Mouse (Mus musculus) T-helper 2 cell (primary cell): Measurements from ENCODE around the gene Mfsd8.
"Not testable (repeated sequence)": the region's sequence is repeated elsewhere in the genome, so short reads cannot be mapped to it uniquely, and the experiment has no call there.

ENCODE experiments used
- in situ Hi-C: fragments of 300-600 bp; cut with MboI, MseI; formaldehyde crosslinking; loops from one replicate; pipeline ENCODE4 v1.15.1; 2025; ENCODE audit warnings: high pct_unique_total_duplicates

Mfsd8 gene

DNA sequence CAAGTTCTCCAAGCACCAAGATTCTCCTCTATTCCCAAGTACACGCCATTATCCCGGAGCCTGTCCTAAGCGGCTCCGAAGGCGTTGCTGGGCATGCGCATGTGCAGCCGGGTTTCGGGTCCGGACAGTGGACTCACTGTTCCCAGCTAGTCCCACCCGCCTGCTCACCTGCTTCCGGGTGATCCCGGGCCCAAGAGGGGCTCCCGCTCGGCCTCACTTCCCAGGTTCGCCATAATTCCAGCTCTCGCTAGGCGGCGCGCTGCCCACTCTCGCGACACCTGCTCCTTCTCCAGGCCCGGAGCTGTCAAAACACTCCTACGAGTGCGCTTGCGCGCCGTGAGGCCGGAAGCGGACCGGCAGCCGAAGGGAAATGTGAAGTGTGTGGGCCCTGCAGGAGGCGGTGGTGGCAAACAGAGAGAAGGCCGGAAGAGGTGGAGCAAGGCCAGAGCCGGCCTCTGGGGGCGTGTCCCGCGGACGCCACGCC lies at the start of gene Mfsd8:
Mfsd8 (minus strand) TSS at position 414 of the 484 bp plus-strand sequence.
- in situ Hi-C loops, result not testable (repeated sequence)

DNA sequence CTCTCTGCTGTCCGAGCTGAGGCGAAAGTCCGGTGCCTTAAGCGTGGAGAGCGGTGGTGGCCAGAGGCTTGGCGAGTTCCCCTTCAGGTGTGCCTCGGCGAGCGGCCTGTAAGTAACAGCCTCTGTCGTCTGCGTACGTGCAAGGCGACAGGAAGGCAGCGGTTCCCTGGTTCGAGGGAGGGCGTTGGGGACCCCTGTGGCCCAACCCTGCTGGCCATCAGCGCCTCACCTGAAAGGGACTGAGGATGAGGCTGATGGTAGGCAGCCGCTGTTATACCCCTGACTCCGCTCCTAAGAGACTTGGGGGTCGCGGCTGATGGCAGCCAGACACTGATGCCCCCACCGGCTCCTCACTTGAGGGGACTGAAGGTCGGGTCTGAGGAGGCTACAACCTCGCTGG lies 47.6 kb upstream of the Mfsd8 start:
- in situ Hi-C loops, result not testable (repeated sequence)

DNA sequence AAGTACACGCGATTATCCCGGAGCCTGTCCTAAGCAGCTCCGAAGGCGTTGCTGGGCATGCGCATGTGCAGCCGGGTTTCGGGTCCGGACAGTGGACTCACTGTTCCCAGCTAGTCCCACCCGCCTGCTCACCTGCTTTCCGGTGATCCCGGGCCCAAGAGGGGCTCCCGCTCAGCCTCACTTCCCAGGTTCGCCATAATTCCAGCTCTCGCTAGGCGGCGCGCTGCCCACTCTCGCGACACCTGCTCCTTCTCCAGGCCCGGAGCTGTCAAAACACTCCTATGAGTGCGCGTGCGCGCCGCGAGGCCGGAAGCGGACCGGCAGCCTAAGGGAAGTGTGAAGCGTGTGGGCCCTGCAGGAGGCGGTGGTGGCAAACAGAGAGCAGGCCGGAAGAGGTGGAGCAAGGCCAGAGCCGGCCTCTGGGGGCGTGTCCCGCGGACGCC lies 47.2 kb upstream of the Mfsd8 start:
- in situ Hi-C loops, result not testable (repeated sequence)

DNA sequence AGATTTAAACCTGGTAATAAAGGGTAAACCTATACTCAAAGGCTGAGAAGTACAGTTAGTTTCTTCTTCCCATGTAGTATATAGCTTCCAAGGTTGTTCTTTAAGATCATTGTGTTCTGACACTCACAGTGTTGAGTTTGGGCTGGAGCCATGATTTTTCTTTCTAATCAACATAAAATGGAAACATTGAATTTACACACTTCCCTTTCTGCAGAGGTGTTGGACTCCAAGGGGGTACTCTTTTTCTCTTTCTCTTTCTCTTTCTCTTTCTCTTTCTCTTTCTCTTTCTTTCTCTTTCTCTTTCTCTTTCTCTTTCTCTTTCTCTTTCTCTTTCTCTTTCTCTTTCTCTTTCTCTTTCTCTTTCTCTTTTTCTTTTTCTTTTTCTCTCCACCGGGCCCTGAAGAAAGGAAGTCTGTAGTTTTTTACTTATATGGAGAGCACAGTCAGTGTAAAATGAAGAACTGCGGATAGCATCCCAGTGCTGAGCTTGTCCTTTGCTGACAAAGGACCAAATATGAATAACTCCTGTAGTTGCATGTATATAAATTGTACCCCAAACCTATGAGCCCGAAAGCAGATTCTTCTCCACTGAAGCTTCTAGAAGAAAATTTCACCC lies 6.5 kb upstream of the Mfsd8 start:
- in situ Hi-C loops, result not testable (repeated sequence)

DNA sequence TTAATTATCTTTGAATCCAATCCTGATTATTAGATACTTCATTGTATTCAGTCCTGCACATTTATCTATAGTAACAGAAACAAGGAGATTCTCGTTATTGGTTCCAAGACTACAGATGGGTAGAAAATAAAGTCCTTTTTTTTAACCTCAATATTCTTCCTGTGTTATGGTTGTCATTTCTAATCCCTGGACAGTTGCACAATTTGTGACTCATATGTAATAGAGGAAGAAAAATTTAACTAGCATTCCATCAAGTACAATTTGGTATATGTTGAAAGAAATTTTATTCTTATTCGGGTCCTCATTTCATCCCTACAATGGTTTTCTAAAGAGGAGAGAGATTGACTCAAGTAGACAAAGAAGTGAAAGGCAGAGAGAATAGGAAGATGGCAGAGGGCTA lies 1.2 kb upstream of the Mfsd8 start:
- in situ Hi-C loops, result not testable (repeated sequence)

DNA sequence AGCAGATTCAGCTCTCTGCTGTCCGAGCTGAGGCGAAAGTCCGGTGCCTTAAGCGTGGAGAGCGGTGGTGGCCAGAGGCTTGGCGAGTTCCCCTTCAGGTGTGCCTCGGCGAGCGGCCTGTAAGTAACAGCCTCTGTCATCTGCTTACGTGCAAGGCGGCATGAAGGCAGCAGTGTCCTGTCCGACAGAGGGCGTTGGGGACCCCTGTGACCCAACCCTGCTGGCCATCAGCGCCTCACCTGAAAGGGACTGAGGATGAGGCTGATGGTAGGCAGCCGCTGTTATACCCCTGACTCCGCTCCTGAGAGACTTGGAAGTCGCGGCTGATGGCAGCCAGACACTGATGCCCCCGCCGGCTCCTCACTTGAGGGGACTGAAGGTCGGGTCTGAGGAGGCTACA lies 332 bp upstream of the Mfsd8 start:
- in situ Hi-C loops, result not testable (repeated sequence)

DNA sequence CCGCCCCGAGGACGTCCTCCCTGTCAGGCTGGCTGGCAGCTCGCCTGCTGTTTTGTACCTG lies 101 bp upstream of the Mfsd8 start, which contains the start of gene Abhd18:
Abhd18 (plus strand) TSS at position 14 of the 61 bp plus-strand sequence.
- in situ Hi-C loops, result not testable (repeated sequence)

DNA sequence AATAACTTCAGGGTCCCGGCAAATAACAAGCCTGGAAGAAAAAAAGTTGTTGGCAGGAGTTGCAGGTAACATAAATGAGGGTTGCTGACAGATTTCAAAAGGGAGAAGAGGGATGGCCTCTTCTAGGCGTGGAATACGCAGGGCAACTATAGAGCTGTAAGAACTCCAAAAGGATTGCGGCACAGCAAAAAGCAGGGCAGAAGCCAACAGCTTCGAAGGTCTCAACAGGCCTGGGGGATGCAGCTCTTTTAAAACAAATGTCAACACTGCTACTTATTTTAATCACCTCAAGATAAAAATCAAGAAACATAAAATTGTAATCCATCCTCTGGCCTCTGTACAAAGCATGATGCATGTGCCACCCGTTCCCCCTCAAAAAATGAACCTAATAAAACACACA lies 1.2 kb downstream of the Mfsd8 start:
- in situ Hi-C loops, result not testable (repeated sequence)

DNA sequence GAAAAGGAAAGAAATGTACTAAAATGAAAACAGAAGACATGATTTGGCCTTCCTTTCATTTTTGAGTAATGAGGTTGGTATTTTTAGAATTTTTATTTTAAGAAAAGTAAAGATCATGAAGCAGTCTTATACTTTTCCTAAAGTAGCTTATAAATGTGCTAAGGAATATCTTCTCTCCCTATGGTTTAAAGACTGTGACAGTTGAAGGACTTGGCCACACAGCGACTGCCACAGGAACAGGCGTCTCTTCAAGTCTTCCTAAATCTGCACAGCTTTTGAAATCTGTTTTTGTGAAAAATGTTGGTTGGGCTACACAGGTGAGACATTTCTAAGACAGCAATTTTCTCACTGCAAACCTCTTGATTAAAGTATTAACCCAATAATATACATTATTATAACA lies 33.4 kb downstream of the Mfsd8 start:
- in situ Hi-C loops, result no loop called here

DNA sequence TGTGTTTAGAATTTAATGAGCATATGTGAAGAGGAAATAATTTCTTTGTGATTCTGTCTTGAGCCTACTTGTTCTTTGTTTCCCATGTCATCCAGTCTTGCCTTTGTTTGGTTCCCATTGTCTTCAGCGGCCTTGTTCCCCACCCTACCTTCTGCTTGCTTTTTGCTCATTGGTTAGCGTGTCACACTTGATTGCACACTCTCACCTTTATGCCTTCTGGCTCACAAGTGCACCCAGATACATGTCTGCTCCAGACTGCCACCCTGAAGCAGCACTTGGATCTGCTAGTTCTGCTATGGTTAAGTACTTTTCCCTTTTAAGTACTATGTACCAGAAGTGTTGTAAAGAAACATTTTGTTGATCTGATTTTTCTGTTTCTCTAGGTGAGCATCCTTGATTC lies 36.8 kb downstream of the Mfsd8 start:
- in situ Hi-C loops, result no loop called here

DNA sequence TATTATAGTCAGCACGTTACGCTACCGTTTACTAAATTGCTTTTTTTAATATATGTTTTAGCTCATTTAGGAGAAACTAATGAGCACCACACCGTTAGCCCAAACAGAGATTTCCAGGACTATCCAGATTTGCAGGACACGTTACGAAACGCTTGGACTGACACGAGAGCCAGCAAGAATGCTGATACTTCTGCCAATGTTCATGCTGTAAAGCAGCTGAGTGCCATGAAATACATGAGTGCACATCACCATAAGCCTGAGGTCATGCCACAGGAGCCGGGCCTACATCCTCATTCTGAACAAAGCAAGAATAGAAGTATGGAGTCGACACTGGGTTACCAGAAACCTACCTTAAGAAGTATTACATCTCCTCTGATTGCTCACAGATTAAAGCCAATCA lies 38.0 kb downstream of the Mfsd8 start:
- in situ Hi-C loops, result no loop called here

DNA sequence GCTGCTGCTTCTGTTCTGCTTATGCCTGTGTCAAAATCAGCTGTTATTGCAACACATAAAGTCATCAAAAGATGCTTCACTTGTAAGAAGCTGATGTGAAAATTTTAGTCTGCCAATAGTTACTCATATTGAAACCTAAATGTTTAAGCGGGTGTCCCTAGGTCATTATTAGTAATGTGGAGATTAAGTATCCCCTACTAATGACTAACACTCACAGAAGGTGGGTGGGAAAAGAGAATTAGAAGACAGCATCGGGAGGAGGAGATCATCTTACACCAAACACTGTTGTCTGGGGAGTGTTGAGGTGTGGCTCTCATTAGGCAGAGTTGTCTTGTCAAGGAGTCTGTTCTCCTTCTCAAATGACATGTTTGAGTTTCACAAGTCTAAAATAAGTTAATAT lies 39.8 kb downstream of the Mfsd8 start:
- in situ Hi-C loops, result no loop called here

DNA sequence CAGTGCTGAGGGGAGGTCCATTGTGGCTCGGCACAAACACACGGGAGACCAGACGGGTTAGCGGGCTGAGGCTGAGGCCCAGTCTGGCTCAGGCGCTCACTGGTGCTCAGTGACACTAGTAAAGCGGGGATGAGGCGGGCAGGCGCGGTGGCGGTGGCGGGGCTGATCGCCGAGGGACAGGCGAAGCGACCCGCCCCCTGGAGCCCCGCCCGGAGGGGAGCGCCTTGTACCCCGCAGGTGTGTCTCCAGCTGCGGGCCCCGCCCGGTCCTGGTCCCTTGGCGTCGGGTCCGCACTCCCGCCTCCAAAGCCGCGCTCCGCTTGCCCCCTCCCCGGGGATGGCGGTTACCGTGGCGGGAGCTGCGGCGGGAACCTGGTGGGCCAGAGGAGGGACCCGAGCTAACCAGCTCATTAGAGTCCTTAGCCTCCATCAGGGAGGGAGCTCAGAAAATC lies 46.3 kb downstream of the Mfsd8 start:
- in situ Hi-C loops, result no loop called here

DNA sequence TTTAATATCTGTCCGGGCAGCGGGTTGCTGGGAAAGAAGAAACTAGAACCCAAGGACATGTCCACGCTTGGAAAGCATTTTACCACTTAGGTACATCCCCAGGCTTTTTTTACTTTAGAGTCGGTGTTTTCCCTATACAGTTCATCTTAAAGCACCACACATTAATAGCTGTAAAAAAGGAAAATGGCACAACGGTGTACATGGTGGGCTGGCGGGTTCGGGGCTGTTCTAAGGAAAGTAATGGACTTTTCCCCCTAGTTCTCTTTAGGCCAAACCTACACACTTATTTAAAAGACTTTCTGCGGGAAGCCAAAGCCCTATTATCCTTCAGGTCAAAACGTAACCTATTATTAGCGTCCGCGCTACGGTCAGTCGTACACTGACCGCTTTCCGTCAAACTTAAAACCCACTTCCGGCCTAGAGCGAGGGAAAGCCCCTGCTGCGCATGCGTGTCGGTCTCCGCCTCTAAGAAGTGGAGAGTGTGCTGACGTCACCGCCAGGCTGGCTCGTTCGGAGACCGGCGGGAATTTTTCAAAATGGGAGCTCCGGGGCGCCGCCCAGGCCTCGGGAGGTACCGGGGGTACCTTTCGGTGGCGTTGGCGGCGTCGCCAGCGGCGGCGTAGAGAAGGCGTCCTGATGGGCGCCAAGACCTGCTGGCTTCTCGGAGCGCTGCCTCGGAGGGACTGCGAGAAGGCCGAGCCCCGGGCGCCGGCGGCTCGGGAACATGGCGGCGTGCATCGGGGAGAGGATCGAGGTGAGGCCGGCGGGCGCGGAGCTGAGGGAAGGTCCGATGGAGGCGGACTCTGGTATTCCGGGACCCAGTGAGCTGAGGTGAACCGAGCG lies 46.9 kb downstream of the Mfsd8 start, which contains the start of gene Plk4:
Plk4 (plus strand) TSS at position 490 of the 843 bp plus-strand sequence.
- in situ Hi-C loops, result no loop called here

DNA sequence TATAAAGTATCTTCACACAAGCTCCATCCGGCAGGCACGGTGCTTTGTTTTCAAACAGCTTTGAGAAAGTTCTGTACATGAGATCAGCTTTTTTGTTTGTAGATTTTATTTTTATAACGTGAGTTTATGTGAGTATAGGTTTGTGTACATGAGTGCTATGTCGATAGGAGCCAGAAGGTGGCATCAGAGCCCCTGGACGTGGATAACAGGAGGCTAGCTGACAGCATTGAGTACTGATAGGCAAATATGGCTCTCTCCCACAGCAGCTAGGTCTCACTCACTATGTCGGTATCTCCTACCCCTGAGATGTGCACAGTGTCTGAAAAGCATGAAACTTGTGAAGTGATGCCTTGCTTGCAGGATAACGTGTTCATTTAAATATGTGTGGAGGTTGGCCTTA lies 48.2 kb downstream of the Mfsd8 start:
- in situ Hi-C loops, result no loop called here

DNA sequence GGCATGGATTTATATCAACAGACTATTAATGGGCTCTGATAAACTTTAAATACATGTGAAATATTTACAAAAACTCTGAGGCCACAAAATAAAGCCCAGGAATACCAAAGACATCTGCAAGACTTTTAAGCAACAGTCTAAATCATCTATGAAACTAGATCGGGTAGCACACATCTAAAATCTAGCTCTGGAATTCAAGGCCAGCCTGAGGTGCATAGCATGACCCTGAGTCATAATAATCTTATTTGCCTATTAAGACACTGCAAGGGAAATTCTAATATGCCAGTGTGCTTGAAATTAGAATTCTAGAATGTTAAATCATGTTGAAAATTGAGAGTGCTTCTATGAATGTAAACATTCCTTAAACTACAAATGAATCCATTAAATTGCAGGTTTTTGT lies 48.6 kb downstream of the Mfsd8 start:
- in situ Hi-C loops, result no loop called here

DNA sequence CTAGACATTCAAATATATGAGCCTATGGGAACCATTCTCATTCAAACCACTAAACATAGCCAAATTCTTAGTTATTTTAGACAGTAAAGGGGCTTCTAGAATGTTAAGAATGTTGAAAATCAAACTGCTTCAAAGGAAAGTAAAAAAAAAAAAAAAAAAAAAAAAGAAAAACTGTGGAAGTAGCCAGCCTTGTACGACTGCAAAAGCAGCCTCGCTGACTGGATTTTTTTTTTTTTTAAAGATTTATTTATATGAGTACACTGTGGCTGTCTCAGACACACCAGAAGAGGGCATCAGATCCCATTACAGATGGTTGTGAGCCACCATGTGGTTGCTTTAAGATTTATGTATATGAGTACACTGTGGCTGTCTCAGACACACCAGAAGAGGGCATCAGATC lies 52.9 kb downstream of the Mfsd8 start:
- in situ Hi-C loops, result no loop called here
